Mouse (Mus musculus): Measurements from ENCODE around the gene Nav2.

Nav2 gene

GRCm38 (mm10) chr7:49373173-49373572 lies 464.7 kb downstream of the Nav2 start:
- DNase-seq = no peak

- no peak for DNase-seq
Observed at GRCm38 (mm10) chr7:49373661-49374060, 465.1 kb downstream of the Nav2 start.

- peak; percentile 83 for DNase-seq
Observed at GRCm38 (mm10) chr7:49375499-49375974, 467.0 kb downstream of the Nav2 start.

- DNase-seq = no peak
Observed at GRCm38 (mm10) chr7:49378608-49379007, 470.1 kb downstream of the Nav2 start.

- DNase-seq = no peak
Observed at GRCm38 (mm10) chr7:49380940-49381339, 472.4 kb downstream of the Nav2 start.

GRCm38 (mm10) chr7:49382884-49383283 lies 474.4 kb downstream of the Nav2 start:
- DNase-seq = no peak

- DNase-seq = no peak
Observed at GRCm38 (mm10) chr7:49388137-49388536, 479.6 kb downstream of the Nav2 start.

- DNase-seq = no peak
Observed at GRCm38 (mm10) chr7:49390312-49390711, 481.8 kb downstream of the Nav2 start.

- DNase-seq = no peak
Observed at GRCm38 (mm10) chr7:49390829-49391228, 482.3 kb downstream of the Nav2 start.

- DNase-seq = no peak
Observed at GRCm38 (mm10) chr7:49392180-49392579, 483.7 kb downstream of the Nav2 start.

- DNase-seq = no peak
Observed at GRCm38 (mm10) chr7:49392834-49393233, 484.3 kb downstream of the Nav2 start.

GRCm38 (mm10) chr7:49393857-49394256 lies 485.3 kb downstream of the Nav2 start:
- DNase-seq = no peak

GRCm38 (mm10) chr7:49396202-49396601 lies 487.7 kb downstream of the Nav2 start:
- no peak for DNase-seq

GRCm38 (mm10) chr7:49397441-49398003 lies 489.0 kb downstream of the Nav2 start:
- DNase-seq = peak; percentile 30

GRCm38 (mm10) chr7:49398020-49398516 lies 489.6 kb downstream of the Nav2 start:
- DNase-seq = peak; percentile 2

GRCm38 (mm10) chr7:49399314-49399713 lies 490.8 kb downstream of the Nav2 start:
- DNase-seq = peak; percentile 75

GRCm38 (mm10) chr7:49400463-49400862 lies 491.9 kb downstream of the Nav2 start:
- DNase-seq = peak; percentile 14

- DNase-seq = no peak
Observed at GRCm38 (mm10) chr7:49402526-49402925, 494.0 kb downstream of the Nav2 start.

- no peak for DNase-seq
Observed at GRCm38 (mm10) chr7:49407688-49408087, 499.2 kb downstream of the Nav2 start.

- DNase-seq = no peak
Observed at GRCm38 (mm10) chr7:49408625-49409024, 500.1 kb downstream of the Nav2 start.

- no peak for DNase-seq
Observed at GRCm38 (mm10) chr7:49409265-49409664, 500.7 kb downstream of the Nav2 start.

- DNase-seq = no peak
Observed at GRCm38 (mm10) chr7:49410188-49410587, 501.7 kb downstream of the Nav2 start.

- no peak for DNase-seq
Observed at GRCm38 (mm10) chr7:49410892-49411291, 502.4 kb downstream of the Nav2 start.

- DNase-seq = no peak
Observed at GRCm38 (mm10) chr7:49411803-49412202, 503.3 kb downstream of the Nav2 start.

- no peak for DNase-seq
Observed at GRCm38 (mm10) chr7:49415131-49415530, 506.6 kb downstream of the Nav2 start.

Data from lung, postnatal 14 days (tissue).